Mouse (Mus musculus) midbrain, postnatal 0 days (tissue): Measurements from ENCODE around the gene Nudt1. TPM values are rescaled to one million over a fixed set of nuclear protein-coding genes. Genes with fewer than 3 reads are reported as not detected.

Experiments used
- ATAC-seq: fragments of 200-750 bp; cut with Nextera tagmentation; 2 replicates; pipeline ENCODE4 v1.8.0; 2017; ENCODE audit warnings: moderate number of reproducible peaks, mild to moderate bottlenecking, moderate TSS enrichment, moderate library complexity; ENCODE audit not compliant: low FRiP score
- DNase-seq: peaks from one replicate; pipeline ENCODE4 v3.0.0-alpha.2; 2015; ENCODE audit warnings: low spot score
- H3K27ac ChIP-seq: fragments of 300-500 bp; sonication (generic); 2 replicates; pipeline ENCODE4 v1.5.1; 2014; ENCODE audit warnings: low read depth, mild to moderate bottlenecking, low read length, mixed read lengths
- H3K27me3 ChIP-seq: fragments of 300-500 bp; sonication (generic); 2 replicates; pipeline ENCODE4 v1.6.1; 2014; ENCODE audit warnings: low read length, control low read depth, mixed read lengths; ENCODE audit not compliant: insufficient read depth
- H3K36me3 ChIP-seq: fragments of 300-500 bp; sonication (generic); 2 replicates; pipeline ENCODE4 v1.6.1; 2014; ENCODE audit warnings: low read length, control low read depth, mixed read lengths; ENCODE audit not compliant: insufficient read depth
- H3K4me1 ChIP-seq: fragments of 300-500 bp; sonication (generic); 2 replicates; pipeline ENCODE4 v1.6.1; 2014; ENCODE audit warnings: mild to moderate bottlenecking, control low read depth, antibody characterized with exemption, low read length, mixed read lengths; ENCODE audit not compliant: insufficient read depth
- H3K4me2 ChIP-seq: fragments of 300-500 bp; sonication (generic); 2 replicates; pipeline ENCODE4 v1.6.1; 2014; ENCODE audit warnings: low read depth, mild to moderate bottlenecking, low read length, mixed read lengths; ENCODE audit not compliant: poor library complexity, severe bottlenecking
- H3K4me3 ChIP-seq: fragments of 300-500 bp; sonication (generic); 2 replicates; pipeline ENCODE4 v1.5.1; 2014; ENCODE audit warnings: low read depth, mild to moderate bottlenecking, low read length, moderate library complexity
- H3K9ac ChIP-seq: fragments of 300-500 bp; sonication (generic); replicated peaks from 2 replicates; pipeline ENCODE4 v1.6.1; 2014; ENCODE audit warnings: mild to moderate bottlenecking, low read length, moderate library complexity, mixed read lengths; ENCODE audit not compliant: poor library complexity, severe bottlenecking
- H3K9me3 ChIP-seq: fragments of 300-500 bp; sonication (generic); 2 replicates; pipeline ENCODE4 v1.6.1; 2016; ENCODE audit warnings: low read length, control low read depth
- CTCF ChIP-seq: IDR thresholded peaks from 2 replicates; pipeline ENCODE4 v1.5.1; 2016; ENCODE audit warnings: antibody characterized with exemption, mild to moderate bottlenecking
- WGBS: fragments of 180-500 bp; shearing (Covaris S2); extraction: QIAGEN DNeasy Blood & Tissue Kit; methylation state at CpG from one replicate; pipeline ENCODE4 v1.1.7; 2014; 5-methylcytosine and 5-hydroxymethylcytosine counted together
- polyA plus RNA-seq: library from polyadenylated mRNA; unstranded; fragments of >200 nt; fragmentation: Nextera tagmentation; extraction: Ambion mirVana; gene quantifications from 2 replicates; pipeline ENCODE4 v1.2.1, GENCODE M21; 2015
- total RNA-seq: library from RNA; depleted of rRNA; stranded (reverse); fragments of >200 nt; gene quantifications from 2 replicates; pipeline ENCODE4 v1.2.3, GENCODE M21; 2014

The Nudt1 gene
- total and polyA plus RNA-seq, 2 experiments from 2014 or later = 7.6 to 16.6 TPM

GRCm38 (mm10) chr5:140370446-140371254 is 49.2 kb downstream of the Nudt1 start:
- Histone ChIP-seq H3K9ac (no peak overlapping the region), H3K4me3 (no peak overlapping the region), H3K4me2 (no peak overlapping the region), H3K36me3 (no peaks in the 10 kb centered on the region), H3K27ac (no peak overlapping the region), H3K9me3 (no peaks in the 10 kb centered on the region), H3K4me1 (no peaks in the 10 kb centered on the region), H3K27me3 (no peaks in the 10 kb centered on the region)
- no peak for ATAC-seq
- no peak for DNase-seq
- 87% methylated on average over 6 of the region's 6 CpGs for WGBS
- TF ChIP-seq CTCF = no peak

- H3K36me3 ChIP-seq = no peaks in the 10 kb centered on the region
- H3K27ac ChIP-seq = no peak overlapping the region
- no peaks in the 10 kb centered on the region for H3K9me3 ChIP-seq
- no peak overlapping the region for H3K4me2 ChIP-seq
- no peaks in the 10 kb centered on the region for H3K27me3 ChIP-seq
- 96% methylated on average over 3 of the region's 3 CpGs for WGBS
- H3K4me1 ChIP-seq = no peaks in the 10 kb centered on the region
- DNase-seq (no peak), ATAC-seq (no peak)
- no peak overlapping the region for H3K4me3 ChIP-seq
- TF ChIP-seq CTCF = no peak
- no peak overlapping the region for H3K9ac ChIP-seq
Observed at GRCm38 (mm10) chr5:140371671-140372070, 50.2 kb downstream of the Nudt1 start.

GRCm38 (mm10) chr5:140373711-140374110 is 52.3 kb downstream of the Nudt1 start:
- Histone ChIP-seq H3K36me3 (no peaks in the 10 kb centered on the region), H3K4me3 (no peak overlapping the region), H3K9me3 (no peaks in the 10 kb centered on the region), H3K27ac (no peak overlapping the region), H3K4me2 (no peak overlapping the region), H3K9ac (no peak overlapping the region), H3K4me1 (no peaks in the 10 kb centered on the region), H3K27me3 (no peaks in the 10 kb centered on the region)
- no peak for TF ChIP-seq CTCF
- 84% methylated on average over 2 of the region's 2 CpGs for WGBS
- ATAC-seq (no peak), DNase-seq (no peak)

DNA sequence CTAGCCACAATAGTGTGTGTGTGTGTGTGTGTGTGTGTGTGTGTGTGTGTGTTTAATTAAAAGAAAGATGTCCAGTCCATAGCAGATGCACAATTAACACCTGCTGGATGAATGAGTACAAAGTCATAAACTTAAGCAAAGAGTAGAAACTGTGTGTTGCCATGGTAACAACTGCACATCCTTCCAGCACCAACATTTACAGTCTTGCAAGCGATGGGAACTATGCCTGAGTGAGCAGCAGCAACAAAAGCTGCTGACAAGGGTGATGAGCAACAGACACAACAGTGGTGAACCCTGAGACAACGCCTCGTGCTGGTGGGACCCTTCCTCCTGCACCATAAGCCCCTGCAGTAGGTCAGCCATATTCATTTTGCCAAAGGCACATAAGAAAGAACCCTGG is 52.8 kb downstream of the Nudt1 start:
- 37% methylated on average over 3 of the region's 3 CpGs for WGBS
- Histone ChIP-seq H3K27ac (peak overlapping the region; percentile 51; the same call in 1 of the 2 replicates), H3K9me3 (no peaks in the 10 kb centered on the region), H3K4me1 (no peaks in the 10 kb centered on the region), H3K4me2 (no peak overlapping the region), H3K9ac (no peak overlapping the region), H3K4me3 (no peak overlapping the region), H3K36me3 (no peaks in the 10 kb centered on the region), H3K27me3 (no peaks in the 10 kb centered on the region)
- no peak for TF ChIP-seq CTCF
- ATAC-seq (no peak), DNase-seq (peak; percentile 59)

DNA sequence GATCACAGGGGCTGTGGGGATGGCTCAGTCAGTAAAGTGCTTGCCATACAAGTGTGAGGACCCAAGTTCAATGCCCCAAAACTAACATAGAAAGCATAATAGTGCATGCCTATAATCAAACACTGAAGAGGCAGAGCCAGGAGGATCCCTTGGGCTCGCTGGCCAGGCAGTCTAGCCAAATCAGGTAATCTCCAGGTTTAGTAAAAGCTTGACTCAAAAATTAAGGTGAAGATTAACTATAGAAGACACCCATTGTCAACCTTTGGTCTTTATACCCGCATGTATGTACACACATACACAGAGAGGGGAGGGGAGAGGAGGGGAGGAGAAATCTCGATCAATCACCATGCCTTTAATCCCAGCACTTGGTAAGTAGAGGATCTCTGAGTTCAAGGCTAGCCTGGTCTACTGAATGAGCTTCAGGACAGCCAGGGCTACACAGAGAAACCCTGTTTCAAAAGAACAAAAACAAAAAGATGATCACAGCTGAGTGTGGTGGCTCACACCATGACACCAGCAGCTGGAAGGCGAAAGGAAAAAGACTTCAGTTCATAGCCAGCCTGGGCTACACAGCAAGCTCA is 53.9 kb downstream of the Nudt1 start:
- WGBS = 90% methylated on average over 4 of the region's 4 CpGs
- no peak overlapping the region for H3K9ac ChIP-seq
- no peak for ATAC-seq
- no peaks in the 10 kb centered on the region for H3K4me1 ChIP-seq
- H3K27ac ChIP-seq = no peak overlapping the region
- no peaks in the 10 kb centered on the region for H3K27me3 ChIP-seq
- no peaks in the 10 kb centered on the region for H3K36me3 ChIP-seq
- TF ChIP-seq CTCF = no peak
- no peaks in the 10 kb centered on the region for H3K9me3 ChIP-seq
- no peak for DNase-seq
- no peak overlapping the region for H3K4me2 ChIP-seq
- no peak overlapping the region for H3K4me3 ChIP-seq

DNA sequence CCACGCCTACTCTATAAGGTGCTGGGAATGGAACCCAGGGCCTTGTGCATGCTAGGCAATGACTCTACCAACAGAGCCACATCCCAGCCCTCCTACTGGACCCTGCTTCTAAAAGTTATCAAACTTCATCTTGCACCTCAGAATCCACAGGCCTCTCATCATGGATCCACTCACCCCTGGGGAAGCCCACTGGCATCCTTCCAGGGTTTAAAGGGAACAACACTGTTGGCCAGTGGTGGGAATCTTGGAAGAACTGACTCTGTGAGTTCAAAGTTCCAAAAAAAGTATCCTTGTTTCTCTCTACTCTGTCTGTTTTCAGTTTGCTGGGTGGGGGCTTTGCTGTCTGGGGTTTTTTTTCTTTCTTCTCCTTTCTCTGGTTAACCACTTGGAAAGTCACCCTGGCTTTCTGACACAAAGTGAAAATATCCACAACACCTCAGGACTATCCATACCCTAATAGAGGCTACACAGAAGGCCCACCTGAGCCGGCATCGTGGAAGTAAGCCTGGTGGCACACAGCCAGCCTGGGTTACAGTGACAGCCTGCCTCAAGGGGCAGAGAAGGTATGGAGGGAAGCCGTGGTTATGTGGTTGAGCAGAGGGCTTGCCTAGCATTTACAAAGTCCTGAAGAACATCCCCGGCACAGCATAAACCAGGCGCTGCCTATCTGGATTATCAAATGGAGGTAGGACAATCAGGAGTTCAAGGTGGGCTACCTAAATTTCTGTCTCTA is 56.8 kb downstream of the Nudt1 start:
- Histone ChIP-seq H3K4me2 (no peak overlapping the region), H3K4me1 (no peaks in the 10 kb centered on the region), H3K36me3 (no peaks in the 10 kb centered on the region), H3K9ac (no peak overlapping the region), H3K27ac (no peak overlapping the region), H3K9me3 (no peaks in the 10 kb centered on the region), H3K4me3 (no peak overlapping the region), H3K27me3 (no peaks in the 10 kb centered on the region)
- ATAC-seq (no peak), DNase-seq (no peak)
- WGBS = 92% methylated on average over 6 of the region's 6 CpGs
- no peak for TF ChIP-seq CTCF
